Mouse (Mus musculus) forebrain, embryonic 11.5 days (tissue): ENCODE data around the gene Reg1. TPM values are rescaled to one million over a fixed set of nuclear protein-coding genes. Genes with fewer than 3 reads are reported as not detected.

Source experiments
- ATAC-seq: fragments of 200-750 bp; cut with Nextera tagmentation; replicated peaks from 2 replicates; pipeline ENCODE4 v1.8.0; 2017; ENCODE audit warnings: moderate TSS enrichment; ENCODE audit not compliant: low FRiP score
- DNase-seq: peaks from one replicate; pipeline ENCODE4 v3.0.0-alpha.2; 2017; ENCODE audit warnings: low spot score
- H3K27ac ChIP-seq: fragments of 300-500 bp; sonication (generic); 2 replicates; pipeline ENCODE4 v1.5.1; 2014; ENCODE audit warnings: low read depth, low read length
- H3K27me3 ChIP-seq: fragments of 300-500 bp; sonication (generic); 2 replicates; pipeline ENCODE4 v1.6.1; 2014; ENCODE audit warnings: mild to moderate bottlenecking, low read length, mixed read lengths; ENCODE audit not compliant: control insufficient read depth, insufficient read depth
- H3K36me3 ChIP-seq: fragments of 300-500 bp; sonication (generic); 2 replicates; pipeline ENCODE4 v1.6.1; 2014; ENCODE audit warnings: mild to moderate bottlenecking, low read length, moderate library complexity, mixed read lengths; ENCODE audit not compliant: control insufficient read depth, insufficient read depth
- H3K4me1 ChIP-seq: fragments of 300-500 bp; sonication (generic); replicated peaks from 2 replicates; pipeline ENCODE4 v1.6.1; 2014; ENCODE audit warnings: low read length, mixed read lengths; ENCODE audit not compliant: control insufficient read depth, insufficient read depth
- H3K4me2 ChIP-seq: fragments of 300-500 bp; sonication (generic); 2 replicates; pipeline ENCODE4 v1.6.1; 2014; ENCODE audit warnings: low read depth, mild to moderate bottlenecking, low read length, moderate library complexity, mixed read lengths; ENCODE audit not compliant: severe bottlenecking
- H3K4me3 ChIP-seq: fragments of 300-500 bp; sonication (generic); 2 replicates; pipeline ENCODE4 v1.5.1; 2014; ENCODE audit warnings: low read depth, low read length
- H3K9ac ChIP-seq: fragments of 300-500 bp; sonication (generic); 2 replicates; pipeline ENCODE4 v1.6.1; 2014; ENCODE audit warnings: low read length
- H3K9me3 ChIP-seq: fragments of 300-500 bp; sonication (generic); 2 replicates; pipeline ENCODE4 v1.6.1; 2016; ENCODE audit warnings: low read length, mixed read lengths; ENCODE audit not compliant: control insufficient read depth
- WGBS: fragments of 180-500 bp; shearing (Covaris S2); extraction: QIAGEN DNeasy Blood & Tissue Kit; methylation state at CpG from one replicate; pipeline ENCODE4 v1.1.7; 2014; 5-methylcytosine and 5-hydroxymethylcytosine counted together
- polyA plus RNA-seq: library from polyadenylated mRNA; unstranded; fragments of >200 nt; fragmentation: Nextera tagmentation; extraction: Ambion mirVana; gene quantifications from 2 replicates; pipeline ENCODE4 v1.2.1, GENCODE M21; 2014

Reg1 gene
- polyA plus RNA-seq, 1 experiment from 2014 or later: not detected

DNA sequence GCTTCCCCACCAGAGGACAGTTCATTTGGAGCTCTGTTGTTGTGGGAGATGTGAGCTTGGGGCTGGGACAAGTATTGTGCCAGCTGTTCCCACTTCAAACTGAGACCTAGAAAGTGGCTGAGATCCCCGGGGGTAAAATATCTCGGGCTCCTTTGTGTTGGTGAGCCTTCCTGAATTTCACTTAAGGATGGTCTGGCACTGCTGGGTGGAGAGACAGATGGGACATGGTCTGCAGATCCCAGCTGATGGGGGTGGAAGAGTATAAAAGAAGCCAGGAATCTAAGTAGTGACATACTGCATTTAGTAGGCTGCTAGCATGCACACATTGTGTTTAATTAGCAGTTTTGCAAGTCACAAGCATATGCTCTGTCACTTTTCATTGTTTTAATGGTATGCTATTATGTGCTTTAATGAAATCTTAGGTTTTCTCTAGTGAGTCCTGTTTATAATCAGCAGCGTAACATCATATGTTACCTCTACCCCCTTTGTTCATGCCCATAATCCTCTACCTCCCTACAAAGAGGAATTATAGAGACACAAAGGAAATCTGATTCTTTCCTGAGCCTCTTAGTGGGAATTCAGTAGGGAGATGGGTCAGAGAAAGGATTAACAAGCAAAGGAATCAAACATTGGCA is 37.8 kb downstream of the Reg1 start:
- Histone ChIP-seq H3K27me3 (no peaks in the 10 kb centered on the region), H3K4me2 (no peak overlapping the region), H3K4me3 (no peak overlapping the region), H3K36me3 (no peaks in the 10 kb centered on the region), H3K27ac (peak overlapping the region; percentile 2; the same call in 1 of the 2 replicates), H3K9ac (no peak overlapping the region), H3K9me3 (no peaks in the 10 kb centered on the region), H3K4me1 (no peaks in the 10 kb centered on the region)
- WGBS: 25% methylated on average over 3 of the region's 3 CpGs
- ATAC-seq (peak; percentile 63), DNase-seq (no peak)

DNA sequence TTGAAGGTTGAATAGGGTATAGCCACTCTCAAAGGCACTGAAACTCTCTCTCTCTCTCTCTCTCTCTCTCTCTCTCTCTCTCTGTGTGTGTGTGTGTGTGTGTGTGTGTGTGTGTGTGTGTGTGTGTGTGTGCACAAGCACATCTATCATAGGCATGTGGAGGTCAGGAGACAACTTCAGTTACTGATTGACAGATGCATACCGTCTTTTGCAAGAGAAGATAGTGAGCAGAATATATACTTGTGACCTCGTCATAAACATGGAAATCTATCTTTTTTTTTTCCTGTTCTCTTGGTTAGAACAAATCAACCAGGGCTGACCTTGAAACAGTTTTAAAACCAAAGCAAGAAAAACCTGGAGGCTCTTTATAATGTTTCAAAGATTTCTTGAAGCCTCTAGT is 39.8 kb downstream of the Reg1 start:
- ATAC-seq: no peak
- H3K4me3 ChIP-seq: no peak overlapping the region
- no peak overlapping the region for H3K27ac ChIP-seq
- no peaks in the 10 kb centered on the region for H3K4me1 ChIP-seq
- H3K36me3 ChIP-seq: no peaks in the 10 kb centered on the region
- H3K9me3 ChIP-seq: no peaks in the 10 kb centered on the region
- no peak overlapping the region for H3K9ac ChIP-seq
- H3K4me2 ChIP-seq: no peak overlapping the region
- no peaks in the 10 kb centered on the region for H3K27me3 ChIP-seq
- WGBS: 84% methylated on average over 2 of the region's 2 CpGs
- no peak for DNase-seq

DNA sequence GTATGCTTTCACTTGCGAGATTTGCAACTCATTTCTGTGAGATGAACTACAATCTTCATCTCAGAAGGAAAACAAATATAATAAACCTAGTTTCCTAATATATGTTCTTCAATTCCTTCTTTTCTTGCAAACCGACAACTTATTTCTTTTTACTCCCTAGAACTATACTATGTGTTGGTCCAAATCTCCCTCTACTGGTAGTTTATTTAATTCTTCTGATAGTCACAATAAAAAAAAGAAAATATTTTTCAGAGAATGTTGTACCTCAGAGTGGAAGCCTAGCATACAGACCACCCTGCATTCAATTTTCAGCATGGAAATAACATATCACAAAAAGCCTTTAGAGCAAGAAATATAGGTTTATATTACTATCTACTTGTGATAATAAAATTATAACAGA is 40.8 kb downstream of the Reg1 start:
- Histone ChIP-seq H3K27ac (no peak overlapping the region), H3K36me3 (no peaks in the 10 kb centered on the region), H3K4me1 (no peaks in the 10 kb centered on the region), H3K9ac (no peak overlapping the region), H3K9me3 (no peaks in the 10 kb centered on the region), H3K27me3 (no peaks in the 10 kb centered on the region), H3K4me2 (no peak overlapping the region), H3K4me3 (no peak overlapping the region)
- 82% methylated on average over 2 of the region's 2 CpGs for WGBS
- ATAC-seq: no peak
- no peak for DNase-seq

DNA sequence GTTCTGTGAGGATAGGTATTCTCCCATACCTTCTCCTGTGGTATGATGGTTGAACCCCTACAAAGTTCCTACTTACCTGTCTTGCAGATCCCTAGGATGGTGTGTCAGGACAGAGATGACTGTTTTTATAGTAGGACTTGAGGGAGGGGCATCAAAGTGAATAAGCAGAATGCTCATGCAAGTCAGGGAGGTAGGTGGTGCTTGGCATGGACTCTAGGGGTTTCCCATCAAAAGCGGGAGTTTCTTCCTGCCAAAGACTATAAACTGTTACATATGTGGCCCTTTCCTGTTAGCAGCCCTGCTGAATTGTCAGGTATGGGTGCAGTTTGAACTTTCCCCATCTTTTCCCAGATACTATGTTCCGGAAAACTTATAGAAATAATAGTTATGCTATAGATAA is 46.3 kb downstream of the Reg1 start, which contains the start of gene Reg3g:
Gene Reg3g, minus strand, starts transcription at position 101 of the 400 bp plus-strand sequence.
- H3K4me2 ChIP-seq: no peak within 1 kb of the TSS
- 87% methylated on average over 2 of the region's 2 CpGs for WGBS

DNA sequence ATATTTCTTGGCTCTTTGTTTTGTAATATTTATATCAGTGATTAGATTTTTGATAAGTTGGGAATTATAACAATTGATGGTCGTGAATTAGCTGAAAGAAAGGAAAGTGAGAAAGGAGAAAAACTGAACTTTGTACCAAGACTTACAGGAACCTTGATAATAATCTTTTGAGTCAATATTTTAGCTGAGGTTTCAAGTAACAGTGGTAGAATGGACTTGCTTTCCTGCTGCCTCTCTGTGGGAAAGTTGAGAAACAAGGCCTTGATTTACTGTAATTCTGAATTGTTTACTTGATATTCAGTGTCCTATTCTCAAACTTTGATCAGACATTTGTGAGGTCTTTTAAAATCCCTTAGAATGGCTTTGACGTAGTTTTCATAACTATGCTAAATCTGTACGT is 46.8 kb downstream of the Reg1 start:
- no peaks in the 10 kb centered on the region for H3K4me1 ChIP-seq
- no peaks in the 10 kb centered on the region for H3K9me3 ChIP-seq
- H3K9ac ChIP-seq: no peak overlapping the region
- no peaks in the 10 kb centered on the region for H3K27me3 ChIP-seq
- WGBS: 83% methylated on average over 3 of the region's 3 CpGs
- H3K4me2 ChIP-seq: no peak overlapping the region
- no peak for ATAC-seq
- H3K36me3 ChIP-seq: no peaks in the 10 kb centered on the region
- no peak overlapping the region for H3K27ac ChIP-seq
- no peak for DNase-seq
- no peak overlapping the region for H3K4me3 ChIP-seq

More for the DNA sequence above, 46.3 kb downstream of the Reg1 start, which contains the start of gene Reg3g:
- Histone ChIP-seq H3K9me3 (no peaks in the 10 kb centered on the region), H3K4me1 (no peaks in the 10 kb centered on the region), H3K27ac (no peak within 1 kb of the TSS), H3K27me3 (no peaks in the 10 kb centered on the region), H3K36me3 (no peaks in the 10 kb centered on the region), H3K4me3 (no peak within 1 kb of the TSS), H3K9ac (no peak within 1 kb of the TSS)
- DNase-seq (no peak), ATAC-seq (no peak)

Other genes starting within 250 kb of the Reg1 start
- gene Reg3b, start 52.1 kb upstream of the Reg1 start, polyA plus RNA-seq: not detected in 2 replicates
- not detected in 2 replicates for gene Reg3d, start 43.8 kb upstream of the Reg1 start, polyA plus RNA-seq
- gene Reg3a, start 42.0 kb upstream of the Reg1 start, polyA plus RNA-seq: not detected in 2 replicates
- not detected in 2 replicates for gene Reg2, start 27.1 kb upstream of the Reg1 start, polyA plus RNA-seq
- gene Reg3g, start 46.2 kb downstream of the Reg1 start, polyA plus RNA-seq: not detected in 2 replicates